Mouse (Mus musculus) 3T3-L1 (cell line): ENCODE results near the gene Gm20877.
"Not testable (repeated sequence)": the region's sequence is repeated elsewhere in the genome, so short reads cannot be mapped to it uniquely, and the experiment has no call there.

Experiments
- DNase-seq: peaks from one replicate; pipeline ENCODE4 v3.0.0-alpha.2; 2015; ENCODE audit warnings: low read depth, low spot score

The Gm20877 gene

DNA sequence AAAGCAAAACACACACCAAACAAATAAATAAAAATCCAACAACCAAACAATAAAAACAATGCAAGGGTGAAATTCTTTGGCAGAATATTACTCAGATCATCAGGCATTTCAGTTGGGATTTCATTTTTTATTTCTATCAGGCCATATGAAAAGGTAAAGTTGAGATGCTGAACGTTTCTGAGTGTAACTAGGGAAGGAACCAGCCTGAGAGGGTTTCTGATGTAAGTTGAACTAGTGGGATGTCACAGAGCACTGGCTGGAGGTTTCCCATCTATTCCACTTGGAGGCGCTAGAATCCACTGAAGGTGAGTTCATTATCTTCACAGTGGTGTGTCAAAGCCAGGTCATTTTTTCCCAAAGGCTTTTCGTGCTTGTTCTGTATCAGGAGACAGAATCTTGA, at the start of gene Gm20877:
TSS of gene Gm20877 (plus strand) at position 301 of the 400 bp plus-strand sequence.
- DNase-seq = not testable (repeated sequence)
